Mouse (Mus musculus) forebrain, postnatal 0 days (tissue): ENCODE results near the gene Plekhd1. TPM values are rescaled to one million over a fixed set of nuclear protein-coding genes. Genes with fewer than 3 reads are reported as not detected.
A peak's percentile ranks its signal among the peaks of the same experiment; 100 is the strongest.

ENCODE experiments used
- ATAC-seq: fragments of 200-750 bp; cut with Nextera tagmentation; 2 replicates; pipeline ENCODE4 v1.8.0; 2017; ENCODE audit warnings: mild to moderate bottlenecking, moderate library complexity
- DNase-seq: peaks from one replicate; pipeline ENCODE4 v3.0.0-alpha.2; 2015
- H3K27ac ChIP-seq: fragments of 300-500 bp; sonication (generic); 2 replicates; pipeline ENCODE4 v1.5.1; 2014; ENCODE audit warnings: low read depth, mild to moderate bottlenecking, antibody characterized with exemption, low read length, moderate library complexity, mixed read lengths
- H3K27me3 ChIP-seq: fragments of 300-500 bp; sonication (generic); 2 replicates; pipeline ENCODE4 v1.6.1; 2014; ENCODE audit warnings: mild to moderate bottlenecking, low read length, mixed read lengths; ENCODE audit not compliant: insufficient read depth
- H3K36me3 ChIP-seq: fragments of 300-500 bp; sonication (generic); 2 replicates; pipeline ENCODE4 v1.6.1; 2014; ENCODE audit warnings: mild to moderate bottlenecking, moderate library complexity; ENCODE audit not compliant: insufficient read depth
- H3K4me1 ChIP-seq: fragments of 300-500 bp; sonication (generic); 2 replicates; pipeline ENCODE4 v1.6.1; 2014; ENCODE audit warnings: antibody characterized with exemption; ENCODE audit not compliant: insufficient read depth
- H3K4me2 ChIP-seq: fragments of 300-500 bp; sonication (generic); 2 replicates; pipeline ENCODE4 v1.6.1; 2014; ENCODE audit warnings: low read depth, mild to moderate bottlenecking, moderate library complexity
- H3K4me3 ChIP-seq: fragments of 300-500 bp; sonication (generic); 2 replicates; pipeline ENCODE4 v1.5.1; 2014; ENCODE audit warnings: low read depth, low read length, mixed read lengths
- H3K9ac ChIP-seq: fragments of 300-500 bp; sonication (generic); 2 replicates; pipeline ENCODE4 v1.6.1; 2014; ENCODE audit warnings: mild to moderate bottlenecking
- H3K9me3 ChIP-seq: fragments of 300-500 bp; sonication (generic); 2 replicates; pipeline ENCODE4 v1.6.1; 2016; ENCODE audit warnings: low read length
- CTCF ChIP-seq: sonication (generic); IDR thresholded peaks from 2 replicates; pipeline ENCODE4 v1.5.1; 2016; ENCODE audit warnings: antibody characterized with exemption, control low read depth, low read depth
- WGBS: fragments of 180-500 bp; shearing (Covaris S2); extraction: QIAGEN DNeasy Blood & Tissue Kit; methylation state at CpG from one replicate; pipeline ENCODE4 v1.1.7; 2014; 5-methylcytosine and 5-hydroxymethylcytosine counted together
- polyA plus RNA-seq: library from polyadenylated mRNA; unstranded; fragments of >200 nt; fragmentation: Nextera tagmentation; extraction: Ambion mirVana; gene quantifications from 2 replicates; pipeline ENCODE4 v1.2.1, GENCODE M21; 2015
- total RNA-seq: library from RNA; depleted of rRNA; stranded (reverse); fragments of >200 nt; gene quantifications from 2 replicates; pipeline ENCODE4 v1.2.3, GENCODE M21; 2014; rRNA removed

Plekhd1 gene
- total RNA-seq (0.77 and 1.1 TPM in 2 replicates), polyA plus RNA-seq (0.70 and 1.3 TPM in 2 replicates)

- Histone ChIP-seq H3K4me3 (peak within 1 kb of the TSS; percentile 36), H3K9ac (peak within 1 kb of the TSS; percentile 25), H3K9me3 (no peaks in the 10 kb centered on the region), H3K4me2 (peak within 1 kb of the TSS; percentile 57), H3K36me3 (no peaks in the 10 kb centered on the region), H3K27ac (no peak within 1 kb of the TSS), H3K27me3 (peaks cover 28% of the 10 kb centered on the region), H3K4me1 (no peaks in the 10 kb centered on the region; the same call in 1 of the 2 replicates)
- no peak for TF ChIP-seq CTCF
- DNase-seq (peak; percentile 44), ATAC-seq (peak; percentile 76)
- 1% methylated on average over 51 of the region's 52 CpGs for WGBS
Measured at GRCm38 (mm10) chr12:80692269-80692972, at the start of gene Plekhd1. TSS of gene Plekhd1 (plus strand) at chr12:80692591.

DNA sequence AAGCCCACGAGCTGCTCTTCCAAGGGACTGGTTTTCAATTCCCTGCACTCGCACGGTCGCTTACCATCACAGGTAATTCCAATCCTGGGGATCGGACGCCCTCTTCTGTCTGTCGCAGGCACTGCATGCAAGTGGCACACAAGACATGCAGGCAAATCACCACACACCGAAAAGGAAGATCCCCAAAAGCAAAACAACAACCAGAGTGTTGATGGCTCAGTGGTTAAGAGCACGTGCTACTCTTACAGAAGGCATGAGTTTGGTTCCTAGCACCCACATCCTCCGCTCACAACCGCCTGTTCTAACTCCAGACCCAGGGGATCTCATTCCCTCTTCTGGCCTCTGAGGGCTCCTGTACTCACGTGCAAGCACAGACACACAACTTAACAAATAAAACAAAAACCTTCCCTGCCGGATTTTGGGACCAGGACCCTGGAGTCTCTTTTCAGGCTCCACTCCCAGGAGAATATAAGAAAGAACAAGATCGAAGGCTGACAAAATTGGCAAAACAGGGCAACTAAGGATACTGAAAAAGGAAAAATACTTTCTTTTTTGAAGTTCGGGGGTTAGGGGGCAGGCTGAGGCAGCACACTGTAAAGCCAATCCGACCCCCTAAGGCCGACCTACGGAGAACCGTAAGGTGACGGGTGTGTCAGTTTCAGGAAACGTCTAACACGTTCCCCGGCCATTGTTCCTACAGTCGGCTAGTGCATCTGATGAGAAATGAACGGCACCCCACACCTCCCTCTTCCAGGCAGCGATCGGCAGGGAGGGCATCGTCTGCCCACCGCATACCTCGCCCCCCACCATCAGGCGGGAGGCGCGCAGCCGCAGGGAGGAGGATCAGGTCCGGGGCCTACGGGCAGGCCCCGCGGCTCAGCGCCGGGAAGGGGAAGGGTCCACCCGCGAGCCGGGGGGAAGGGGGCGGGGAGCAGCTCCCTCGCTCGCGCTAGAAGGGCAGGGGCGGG, 49.4 kb upstream of the Plekhd1 start:
- TF ChIP-seq CTCF, result peak; percentile 70
- ATAC-seq, result peak; percentile 70

GRCm38 (mm10) chr12:80643693-80644505, 48.5 kb upstream of the Plekhd1 start, which contains the start of the genes Slc39a9 and Erh:
TSS of gene Slc39a9 (plus strand) at chr12:80643883.
TSS of gene Erh (minus strand) at chr12:80644341.
- Histone ChIP-seq H3K9ac (peak within 1 kb of the TSS; percentile 96), H3K27ac (peak within 1 kb of the TSS; percentile 94), H3K9me3 (no peaks in the 10 kb centered on the region), H3K4me2 (peak within 1 kb of the TSS; percentile 74), H3K27me3 (no peaks in the 10 kb centered on the region), H3K4me1 (peaks cover 28% of the 10 kb centered on the region), H3K4me3 (peak within 1 kb of the TSS; percentile 94), H3K36me3 (peaks cover 20% of the 10 kb centered on the region)
- peak; percentile 98 for DNase-seq
- ATAC-seq, result peak; percentile 97
- under 1% methylated on average over 50 of the region's 50 CpGs for WGBS
- TF ChIP-seq CTCF, result peak; percentile 46

More for the DNA sequence above, 49.4 kb upstream of the Plekhd1 start:
- peak overlapping the region; percentile 94 for H3K4me3 ChIP-seq
- peak overlapping the region; percentile 94 for H3K27ac ChIP-seq
- no peaks in the 10 kb centered on the region for H3K9me3 ChIP-seq
- peak overlapping the region; percentile 96 for H3K9ac ChIP-seq
- no peaks in the 10 kb centered on the region for H3K27me3 ChIP-seq
- peak overlapping the region; percentile 74 for H3K4me2 ChIP-seq
- H3K4me1 ChIP-seq, result peaks cover 28% of the 10 kb centered on the region
- H3K36me3 ChIP-seq, result peaks cover 28% of the 10 kb centered on the region
- DNase-seq, result peak; percentile 52
- 5% methylated on average over 47 of the region's 48 CpGs for WGBS

- Histone ChIP-seq H3K9ac (peak overlapping the region; percentile 96), H3K4me2 (peak overlapping the region; percentile 74), H3K27ac (peak overlapping the region; percentile 94; the same call in 1 of the 2 replicates), H3K9me3 (no peaks in the 10 kb centered on the region), H3K4me3 (peak overlapping the region; percentile 94), H3K36me3 (peaks cover 15% of the 10 kb centered on the region), H3K4me1 (peaks cover 28% of the 10 kb centered on the region), H3K27me3 (no peaks in the 10 kb centered on the region)
- no peak for DNase-seq
- WGBS, result 9% methylated on average over 18 of the region's 18 CpGs
- TF ChIP-seq CTCF, result no peak
- ATAC-seq, result no peak
Measured at GRCm38 (mm10) chr12:80644506-80644868, 47.9 kb upstream of the Plekhd1 start.

DNA sequence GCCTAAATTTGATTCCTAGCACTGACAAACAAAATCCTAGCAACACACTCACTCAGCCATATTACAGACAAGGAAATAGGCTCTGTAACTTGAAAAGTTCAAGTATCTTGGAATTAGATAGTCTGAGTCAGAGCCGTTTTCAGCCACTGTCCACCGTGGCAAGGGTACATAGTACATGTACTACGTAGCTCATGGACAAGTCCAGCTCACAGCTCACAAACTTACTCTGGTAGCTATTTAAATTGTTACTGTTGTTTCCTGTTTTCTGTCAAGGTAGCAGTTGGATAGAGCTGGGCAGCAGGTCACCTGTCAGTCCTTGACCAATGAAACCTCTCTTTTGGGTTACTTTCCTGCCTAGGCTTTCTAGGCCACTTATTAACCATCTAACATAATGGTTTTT, 46.0 kb upstream of the Plekhd1 start:
- Histone ChIP-seq H3K4me2 (peak overlapping the region; percentile 74), H3K9me3 (no peaks in the 10 kb centered on the region), H3K36me3 (no peaks in the 10 kb centered on the region; the same call in 1 of the 2 replicates), H3K4me1 (peaks cover 28% of the 10 kb centered on the region), H3K9ac (no peak overlapping the region), H3K27me3 (no peaks in the 10 kb centered on the region), H3K4me3 (no peak overlapping the region), H3K27ac (no peak overlapping the region)
- no peak for ATAC-seq
- no peak for TF ChIP-seq CTCF
- WGBS, result 93% methylated on average over 3 of the region's 3 CpGs
- no peak for DNase-seq
